Mouse (Mus musculus): ENCODE data around the gene Kif1b.

Gene Kif1b

GRCm38 (mm10) chr4:149314275-149314837, 6.9 kb upstream of the Kif1b start:
- DNase-seq (ENCODE audit: low spot score): no peak

- no peak for DNase-seq (ENCODE audit: low spot score)
These were observed 6.2 kb upstream of the Kif1b start for GRCm38 (mm10) chr4:149313558-149314253.

DNA sequence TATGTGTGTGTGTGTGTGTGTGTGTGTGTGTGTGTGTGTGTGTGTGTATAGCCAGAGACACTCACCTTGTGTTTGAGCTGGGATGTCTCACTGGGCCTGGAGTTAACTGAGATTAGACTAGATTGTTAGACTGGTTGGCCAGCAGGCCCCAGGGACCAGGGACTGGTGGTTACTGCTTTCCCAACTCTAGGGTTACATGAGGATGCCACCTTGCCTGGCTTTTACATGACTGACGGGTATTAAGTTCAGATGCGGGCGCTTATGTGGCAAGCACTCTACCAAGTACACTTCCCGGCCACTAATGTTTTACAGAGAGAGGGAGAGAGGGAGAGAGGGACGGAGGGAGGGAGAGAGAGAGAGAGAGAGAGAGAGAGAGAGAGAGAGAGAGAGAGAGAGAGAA, 4.5 kb upstream of the Kif1b start:
- no peak for DNase-seq (ENCODE audit: low spot score)

- no peak for DNase-seq (ENCODE audit: low spot score)
These were observed 963 bp upstream of the Kif1b start for GRCm38 (mm10) chr4:149308491-149308820.

GRCm38 (mm10) chr4:149306712-149307595, 539 bp downstream of the Kif1b start:
- DNase-seq (ENCODE audit: low spot score): peak; percentile 52

DNA sequence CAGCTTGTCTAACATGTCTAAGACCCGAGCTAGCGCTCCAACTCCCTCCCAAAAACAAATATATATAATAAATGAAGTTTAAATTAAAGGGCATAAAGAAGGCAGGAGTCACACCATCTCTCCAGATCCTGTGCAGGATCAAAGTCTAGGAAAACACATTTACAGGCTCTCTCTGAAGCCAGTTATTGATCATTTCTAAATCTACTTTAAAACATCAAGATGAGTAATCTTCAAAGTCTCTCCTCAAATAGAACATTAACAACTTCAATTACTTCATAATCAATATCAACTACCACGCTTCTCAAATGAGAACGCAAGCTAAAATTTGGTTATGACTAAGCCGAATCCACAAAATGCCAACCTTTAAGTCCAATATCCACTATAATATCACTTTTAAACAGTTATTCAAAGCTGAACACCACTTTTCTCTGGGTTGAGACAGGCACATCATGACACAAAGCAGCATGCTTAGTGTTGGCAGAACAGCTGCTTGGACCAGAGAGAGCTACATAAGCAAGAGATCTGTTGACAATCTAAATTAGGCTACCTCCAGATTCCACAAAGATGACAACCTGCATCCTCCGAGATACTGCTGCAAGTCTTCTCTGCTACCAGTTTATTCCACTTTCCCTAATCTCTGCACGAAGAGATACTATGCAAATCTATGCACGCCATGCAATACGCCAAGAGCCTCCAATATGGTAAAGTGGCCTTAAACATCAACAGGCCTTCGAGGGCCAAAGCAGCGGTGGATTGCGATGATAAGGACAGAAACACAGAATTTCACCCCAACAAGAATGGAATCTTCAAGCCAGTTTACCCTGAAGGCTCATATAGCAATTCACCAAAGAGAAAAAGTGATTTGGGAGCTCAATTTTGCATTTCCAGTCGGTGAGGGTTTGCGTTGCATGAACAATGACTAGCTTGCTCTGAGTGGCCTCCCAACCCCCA, 1.5 kb downstream of the Kif1b start:
- DNase-seq (ENCODE audit: low spot score): no peak

DNA sequence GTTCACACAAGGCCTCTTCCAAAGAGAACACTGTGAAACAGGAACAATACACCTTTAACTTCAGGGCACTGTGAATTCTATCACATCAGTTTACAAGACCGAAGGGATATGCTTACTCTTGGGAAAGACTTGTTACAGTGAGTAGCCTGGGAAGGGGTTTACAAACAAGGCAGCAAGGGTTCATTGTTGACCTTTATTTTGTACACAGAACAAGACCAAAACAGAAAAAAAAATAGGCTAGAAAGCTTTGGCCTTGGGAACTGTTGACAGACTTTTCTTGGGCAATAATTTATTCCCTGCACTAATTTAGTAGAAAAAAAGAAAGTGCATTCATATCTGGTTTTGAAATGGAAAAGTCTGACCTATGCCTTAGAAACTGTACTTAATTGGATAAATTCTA, 3.0 kb downstream of the Kif1b start:
- no peak for DNase-seq (ENCODE audit: low spot score)

GRCm38 (mm10) chr4:149303502-149303901, 4.0 kb downstream of the Kif1b start:
- no peak for DNase-seq (ENCODE audit: low spot score)

DNA sequence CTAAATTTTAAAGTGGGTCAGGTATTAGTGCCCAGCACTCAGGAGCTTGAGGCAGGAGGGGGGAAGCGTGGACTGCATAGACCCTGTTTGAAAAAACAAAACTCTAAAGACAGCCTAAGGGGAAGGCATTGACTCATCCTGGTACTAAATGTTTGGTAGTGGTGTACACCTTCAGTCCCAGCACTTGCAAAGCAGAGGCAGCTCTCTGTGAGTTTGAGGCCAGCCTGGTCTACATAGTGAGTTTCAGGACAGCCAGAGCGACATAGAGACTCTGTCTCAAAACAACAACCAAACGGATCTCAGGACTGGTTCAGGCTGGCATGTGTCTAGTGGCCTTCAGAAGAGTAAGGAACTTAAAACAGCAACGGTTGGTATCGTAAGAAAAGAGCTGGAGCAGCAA, 4.7 kb downstream of the Kif1b start:
- DNase-seq (ENCODE audit: low spot score): no peak

GRCm38 (mm10) chr4:149302136-149302535, 5.4 kb downstream of the Kif1b start:
- DNase-seq (ENCODE audit: low spot score): no peak

- no peak for DNase-seq (ENCODE audit: low spot score)
These were observed 11.0 kb downstream of the Kif1b start for GRCm38 (mm10) chr4:149296501-149296900.

DNA sequence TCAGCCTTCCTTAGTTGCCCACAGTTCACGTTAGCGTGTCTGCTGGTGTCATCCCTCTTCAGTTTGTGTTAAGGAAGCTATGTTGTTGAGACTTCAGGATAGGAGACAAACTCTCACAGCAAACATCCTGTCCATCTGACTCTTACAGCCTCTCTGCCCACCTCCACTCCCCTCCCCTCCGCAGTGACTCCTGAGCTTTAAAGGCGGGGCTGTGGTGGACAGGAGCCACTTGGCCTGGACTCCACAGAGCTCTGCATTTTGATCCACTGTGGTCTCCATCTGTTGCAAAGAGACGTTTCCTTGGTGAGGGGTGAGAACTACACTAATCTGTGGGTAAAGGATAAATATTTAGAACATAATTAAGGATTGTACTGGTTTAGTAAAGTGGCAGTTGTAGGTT, 14.5 kb downstream of the Kif1b start:
- DNase-seq (ENCODE audit: low spot score): no peak

GRCm38 (mm10) chr4:149291061-149291460, 16.4 kb downstream of the Kif1b start:
- no peak for DNase-seq (ENCODE audit: low spot score)

GRCm38 (mm10) chr4:149290157-149290750, 17.2 kb downstream of the Kif1b start:
- no peak for DNase-seq (ENCODE audit: low spot score)

DNA sequence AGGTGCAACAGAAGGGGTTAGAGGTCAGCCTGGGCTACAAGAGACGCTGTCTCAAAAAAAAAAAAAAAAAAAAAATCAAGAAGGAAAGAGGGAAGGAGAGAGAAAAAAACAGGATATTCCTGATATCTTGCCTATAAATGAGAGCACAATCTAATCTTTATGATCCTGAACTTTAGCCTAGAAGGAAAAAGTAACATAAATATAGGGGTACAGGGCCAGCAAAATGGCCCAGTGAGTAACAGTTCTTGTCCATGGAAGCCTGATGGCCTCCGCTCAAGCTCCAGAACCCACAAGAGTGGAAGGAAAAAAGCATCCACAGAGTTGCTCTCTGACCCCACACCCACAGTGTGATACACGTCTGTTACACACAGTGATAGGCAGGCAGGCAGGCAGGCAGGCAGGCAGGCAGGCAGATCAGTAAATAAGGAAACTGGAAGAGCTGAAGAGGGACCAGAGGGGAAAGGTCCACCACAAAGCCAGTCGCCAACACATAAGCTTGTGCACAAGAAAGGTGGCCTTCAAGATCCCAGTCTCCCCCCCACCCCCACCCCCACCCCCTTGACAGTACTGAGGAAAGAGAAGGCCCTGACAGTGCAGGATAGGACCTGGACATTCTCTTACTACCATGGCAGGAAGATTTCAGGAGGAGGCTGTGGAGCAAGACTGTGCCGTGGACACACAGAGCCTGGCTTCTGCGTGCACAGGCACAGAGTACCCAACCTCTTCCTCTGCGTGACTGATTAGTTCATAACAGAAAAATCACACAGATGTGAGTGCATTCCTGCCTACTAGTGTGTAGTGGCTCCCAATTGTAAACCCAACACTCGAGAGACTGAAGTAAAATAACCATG, 21.0 kb downstream of the Kif1b start:
- no peak for DNase-seq (ENCODE audit: low spot score)

DNA sequence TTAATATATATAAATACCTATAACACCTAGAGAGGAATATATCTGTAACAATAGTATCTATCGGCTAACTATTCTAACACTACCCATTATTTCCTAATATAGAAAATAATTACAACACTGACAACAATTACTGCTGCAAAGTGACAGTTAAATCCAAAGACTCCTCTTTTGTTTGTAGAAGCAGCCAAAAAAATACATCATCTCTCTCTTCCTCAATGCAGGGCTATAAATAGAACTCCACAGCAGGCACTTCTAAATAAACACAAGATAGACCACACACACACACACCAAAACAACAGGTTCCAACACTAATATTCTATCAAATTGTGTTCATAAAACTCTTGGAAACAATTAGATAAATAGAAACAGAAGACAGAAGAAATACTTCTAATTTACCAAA, 21.8 kb downstream of the Kif1b start:
- no peak for DNase-seq (ENCODE audit: low spot score)

DNA sequence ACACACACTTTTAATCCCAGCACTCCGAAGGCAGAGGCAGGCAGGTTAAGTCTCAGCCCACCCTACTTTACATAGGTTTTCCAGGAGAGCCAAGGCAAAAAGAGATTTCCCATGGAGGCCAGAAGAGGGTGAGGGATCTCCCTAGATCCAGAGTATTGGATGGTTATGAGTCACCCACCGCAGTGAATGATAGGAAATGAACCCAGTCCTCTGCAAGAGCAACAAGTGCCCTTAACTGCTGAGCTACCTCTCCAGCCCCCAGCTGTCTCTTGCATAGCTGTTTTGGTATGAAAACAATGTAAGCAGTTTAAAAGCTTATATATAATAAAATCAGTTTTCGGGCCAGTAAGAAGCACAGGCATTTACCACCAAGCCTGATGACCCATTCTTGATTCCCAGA, 24.5 kb downstream of the Kif1b start:
- no peak for DNase-seq (ENCODE audit: low spot score)

GRCm38 (mm10) chr4:149282025-149282738, 25.3 kb downstream of the Kif1b start:
- DNase-seq (ENCODE audit: low spot score): no peak

GRCm38 (mm10) chr4:149277571-149277970, 29.9 kb downstream of the Kif1b start:
- no peak for DNase-seq (ENCODE audit: low spot score)

- DNase-seq (ENCODE audit: low spot score): no peak
These were observed 34.4 kb downstream of the Kif1b start for GRCm38 (mm10) chr4:149273128-149273527.

Measured in ovary, postnatal 10 days (tissue).